Mouse (Mus musculus): ENCODE data around the gene Rasal3. TPM values are rescaled to one million over a fixed set of nuclear protein-coding genes. Genes with fewer than 3 reads are reported as not detected.

The Rasal3 gene
- 0.54 and 0.74 TPM in 2 replicates for polyA plus RNA-seq (2015; fragmentation: Nextera tagmentation; extraction: Ambion mirVana)

DNA sequence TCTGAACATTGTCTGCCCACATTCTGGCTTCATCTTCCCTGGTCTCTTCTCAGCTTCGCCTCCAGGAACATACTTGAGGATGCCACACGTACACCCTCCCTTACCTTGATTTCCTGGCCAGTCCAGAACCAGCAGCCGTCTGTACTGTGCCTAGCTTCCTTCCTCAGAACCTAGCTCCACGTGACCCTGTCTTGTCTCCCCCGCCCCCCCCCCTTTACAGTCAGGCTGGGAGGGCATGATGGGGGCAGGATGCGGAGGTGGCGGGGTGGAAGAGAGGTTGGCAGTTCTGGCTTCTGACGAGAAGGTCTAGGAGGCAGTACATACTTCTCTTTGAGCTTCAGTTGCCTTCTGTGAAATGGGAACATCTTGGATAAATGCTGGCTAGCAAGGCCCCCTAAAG is at the start of gene Rasal3:
Rasal3 (minus strand) TSS at position 167 of the 400 bp plus-strand sequence.
- ATAC-seq (replicated peaks) = no peak
- H3K4me2 ChIP-seq = no peak within 1 kb of the TSS
- no peak within 1 kb of the TSS for H3K27ac ChIP-seq
- no peak within 1 kb of the TSS for H3K9ac ChIP-seq
- peaks cover 7% of the 10 kb centered on the region for H3K27me3 ChIP-seq (replicated peaks)
- no peaks in the 10 kb centered on the region for H3K36me3 ChIP-seq (replicated peaks)
- no peak within 1 kb of the TSS for H3K4me3 ChIP-seq
- H3K4me1 ChIP-seq = no peaks in the 10 kb centered on the region
- H3K9me3 ChIP-seq = no peaks in the 10 kb centered on the region
- WGBS = 83% methylated on average over 8 of the region's 8 CpGs

DNA sequence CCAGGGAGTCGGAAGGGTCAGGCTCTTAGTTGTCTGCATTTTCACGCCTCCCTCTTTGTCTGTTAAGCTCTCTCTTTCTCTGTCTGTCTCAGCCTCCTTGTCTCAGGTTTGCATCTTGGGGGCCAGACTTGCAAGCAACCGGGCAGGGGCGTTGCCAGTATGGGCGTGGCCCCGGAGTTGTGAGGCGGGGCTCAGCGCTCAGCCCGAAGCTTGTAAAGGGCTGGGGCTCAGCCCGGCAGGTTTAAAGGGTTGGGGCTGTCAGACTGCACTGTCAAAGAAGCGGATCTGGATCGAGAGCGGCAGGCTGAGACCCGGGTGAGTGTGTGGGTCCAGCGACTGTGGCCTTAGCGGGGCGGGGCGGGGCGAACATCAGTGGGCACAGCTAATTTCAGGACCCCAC is 49.1 kb upstream of the Rasal3 start, which contains the start of gene Cyp4f39:
Cyp4f39 (plus strand) TSS at position 242 of the 400 bp plus-strand sequence.
- Histone ChIP-seq H3K27ac (no peak within 1 kb of the TSS), H3K36me3 (replicated peaks) (no peaks in the 10 kb centered on the region), H3K4me3 (peak within 1 kb of the TSS; percentile 34), H3K4me2 (peak within 1 kb of the TSS; percentile 71), H3K9me3 (no peaks in the 10 kb centered on the region), H3K27me3 (replicated peaks) (peaks cover 2% of the 10 kb centered on the region; the same call in 1 of the 2 replicates), H3K9ac (peak within 1 kb of the TSS; percentile 25; the same call in 1 of the 2 replicates), H3K4me1 (peaks cover 8% of the 10 kb centered on the region)
- WGBS = under 1% methylated on average over 19 of the region's 19 CpGs
- no peak for ATAC-seq (replicated peaks)

DNA sequence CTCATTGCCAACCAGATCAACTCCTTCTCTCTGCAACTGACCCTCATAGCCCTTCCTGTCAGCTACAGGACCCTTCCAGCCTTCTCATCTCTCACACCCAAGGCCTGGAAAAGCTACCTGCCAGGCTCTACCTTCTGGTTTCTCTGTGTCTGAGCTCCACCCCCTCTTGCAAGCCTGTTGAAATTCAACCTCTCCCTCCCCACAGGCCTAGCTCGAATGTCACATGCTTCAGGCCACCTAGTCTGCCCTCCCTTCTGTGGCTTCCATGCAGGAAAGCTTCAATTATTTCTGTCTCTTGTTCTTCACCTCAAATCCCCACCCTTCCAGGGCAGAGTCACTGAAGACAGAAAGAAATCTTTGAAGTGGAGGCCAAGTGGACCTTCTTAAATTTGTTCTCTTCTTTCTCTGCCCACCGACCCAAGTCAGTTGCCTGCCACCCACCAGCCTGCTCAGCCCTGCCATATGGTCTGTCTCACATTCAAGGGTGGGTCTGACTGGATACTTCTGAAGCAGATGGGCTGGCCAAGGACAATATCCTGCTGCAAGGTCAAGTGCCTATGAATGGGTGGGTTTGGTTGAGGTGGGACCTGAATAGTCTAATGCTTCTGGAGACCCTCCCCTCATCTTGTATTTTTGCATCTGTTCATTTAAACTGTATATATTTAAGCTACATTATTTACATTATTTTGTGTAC is 47.6 kb upstream of the Rasal3 start:
- Histone ChIP-seq H3K27me3 (replicated peaks) (peaks cover 2% of the 10 kb centered on the region; the same call in 1 of the 2 replicates), H3K9ac (no peak overlapping the region), H3K27ac (no peak overlapping the region), H3K36me3 (replicated peaks) (no peaks in the 10 kb centered on the region), H3K4me2 (no peak overlapping the region), H3K9me3 (no peaks in the 10 kb centered on the region), H3K4me3 (no peak overlapping the region), H3K4me1 (peaks cover 8% of the 10 kb centered on the region)
- WGBS = 53% methylated on average over 2 of the region's 2 CpGs
- ATAC-seq (replicated peaks) = no peak

DNA sequence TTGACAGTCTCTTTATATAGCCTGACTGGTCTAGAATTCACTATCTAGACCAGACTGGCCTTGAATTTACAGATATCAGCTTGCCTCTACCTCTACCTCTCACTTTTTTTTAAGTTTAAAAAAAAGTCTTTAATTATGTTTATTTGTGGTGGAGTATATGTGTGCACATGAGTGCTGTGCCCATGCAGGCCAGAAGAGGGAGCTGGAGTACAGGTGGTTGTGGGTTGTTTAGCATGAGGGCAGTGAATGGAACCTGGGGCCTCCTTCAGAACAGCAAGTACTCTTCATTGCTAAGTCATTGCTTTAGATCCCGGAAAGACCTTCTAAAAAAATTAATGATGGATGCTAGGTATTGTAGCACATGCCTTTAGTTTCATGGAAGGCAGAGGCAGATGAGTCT is 45.7 kb upstream of the Rasal3 start:
- H3K4me3 ChIP-seq = no peak overlapping the region
- no peak overlapping the region for H3K4me2 ChIP-seq
- H3K9me3 ChIP-seq = no peaks in the 10 kb centered on the region
- no peak overlapping the region for H3K9ac ChIP-seq
- no peak overlapping the region for H3K27ac ChIP-seq
- H3K36me3 ChIP-seq (replicated peaks) = no peaks in the 10 kb centered on the region
- peaks cover 8% of the 10 kb centered on the region for H3K4me1 ChIP-seq
- 100% methylated on average over 1 of the region's 1 CpGs for WGBS
- H3K27me3 ChIP-seq (replicated peaks) = no peaks in the 10 kb centered on the region; the same call in 1 of the 2 replicates
- no peak for ATAC-seq (replicated peaks)

DNA sequence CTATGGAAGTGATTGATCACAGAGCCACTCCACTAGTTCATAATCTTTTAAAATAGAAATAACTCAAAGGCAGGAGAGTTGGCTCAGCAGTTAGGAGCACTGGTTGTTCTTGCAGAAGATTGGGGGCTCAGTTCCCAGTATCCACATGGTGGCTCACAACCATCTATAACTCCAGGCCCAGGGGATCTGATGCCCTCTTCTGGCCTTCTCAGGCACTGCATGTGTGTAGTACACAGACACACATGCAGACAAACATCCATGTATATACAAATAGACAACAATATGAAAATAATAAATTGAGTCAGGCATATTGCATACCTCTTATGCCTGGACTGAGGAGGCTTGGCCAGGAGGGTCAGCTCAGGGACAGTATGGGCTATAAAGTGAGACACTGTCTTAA is 43.8 kb upstream of the Rasal3 start:
- no peak for ATAC-seq (replicated peaks)
- no peaks in the 10 kb centered on the region for H3K9me3 ChIP-seq

DNA sequence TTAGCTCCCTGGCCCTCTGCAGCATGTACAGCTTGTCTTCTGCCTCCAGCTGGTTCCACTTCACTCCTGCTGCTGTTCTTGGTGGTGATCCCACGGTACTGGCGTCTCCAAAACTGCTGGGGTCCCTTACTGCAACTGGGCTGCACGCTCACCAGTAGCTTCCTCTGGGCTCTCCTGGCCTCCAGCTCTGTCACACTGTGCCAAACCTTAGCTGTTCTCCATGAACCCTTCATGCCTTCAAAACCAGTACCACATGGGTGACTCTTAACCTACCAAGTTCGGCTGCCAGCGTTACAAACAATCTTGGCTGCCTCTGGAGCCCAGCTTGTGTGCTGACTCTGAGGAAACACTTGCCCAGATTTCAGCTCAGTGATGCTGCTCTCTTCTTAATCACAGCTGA is 41.6 kb upstream of the Rasal3 start:
- Histone ChIP-seq H3K4me3 (no peak overlapping the region), H3K4me1 (no peaks in the 10 kb centered on the region), H3K4me2 (no peak overlapping the region), H3K9ac (no peak overlapping the region), H3K27me3 (replicated peaks) (no peaks in the 10 kb centered on the region), H3K27ac (no peak overlapping the region), H3K9me3 (no peaks in the 10 kb centered on the region), H3K36me3 (replicated peaks) (no peaks in the 10 kb centered on the region)
- 89% methylated on average over 5 of the region's 5 CpGs for WGBS
- ATAC-seq (replicated peaks) = no peak

More for the DNA sequence above, 43.8 kb upstream of the Rasal3 start:
- Histone ChIP-seq H3K36me3 (replicated peaks) (no peaks in the 10 kb centered on the region), H3K27me3 (replicated peaks) (no peaks in the 10 kb centered on the region), H3K9ac (no peak overlapping the region), H3K4me3 (no peak overlapping the region), H3K4me1 (no peaks in the 10 kb centered on the region), H3K4me2 (no peak overlapping the region), H3K27ac (no peak overlapping the region)

DNA sequence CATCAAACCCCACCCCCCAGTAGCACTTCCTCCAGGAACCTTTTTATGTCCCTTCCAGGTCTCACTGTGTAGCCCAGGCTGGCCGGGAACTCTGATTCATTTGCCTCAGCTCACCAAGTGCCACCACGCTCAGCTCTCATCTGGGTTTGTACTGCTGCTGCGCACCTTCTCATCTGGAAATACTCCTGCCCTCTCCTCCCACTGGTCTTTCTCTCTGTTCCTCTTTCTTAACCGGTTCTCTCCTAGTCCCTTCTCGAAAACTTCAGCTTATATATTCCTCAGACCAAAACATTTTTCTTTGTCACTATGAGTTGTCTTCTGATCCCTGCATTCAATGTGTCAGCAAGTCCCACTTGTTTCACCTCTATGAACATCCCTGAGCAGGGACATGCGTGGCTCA is 39.9 kb upstream of the Rasal3 start:
- Histone ChIP-seq H3K36me3 (replicated peaks) (no peaks in the 10 kb centered on the region), H3K4me2 (no peak overlapping the region), H3K4me1 (no peaks in the 10 kb centered on the region), H3K27ac (no peak overlapping the region), H3K9ac (no peak overlapping the region), H3K27me3 (replicated peaks) (no peaks in the 10 kb centered on the region), H3K4me3 (no peak overlapping the region), H3K9me3 (no peaks in the 10 kb centered on the region)
- WGBS = 78% methylated on average over 6 of the region's 6 CpGs
- ATAC-seq (replicated peaks) = no peak

DNA sequence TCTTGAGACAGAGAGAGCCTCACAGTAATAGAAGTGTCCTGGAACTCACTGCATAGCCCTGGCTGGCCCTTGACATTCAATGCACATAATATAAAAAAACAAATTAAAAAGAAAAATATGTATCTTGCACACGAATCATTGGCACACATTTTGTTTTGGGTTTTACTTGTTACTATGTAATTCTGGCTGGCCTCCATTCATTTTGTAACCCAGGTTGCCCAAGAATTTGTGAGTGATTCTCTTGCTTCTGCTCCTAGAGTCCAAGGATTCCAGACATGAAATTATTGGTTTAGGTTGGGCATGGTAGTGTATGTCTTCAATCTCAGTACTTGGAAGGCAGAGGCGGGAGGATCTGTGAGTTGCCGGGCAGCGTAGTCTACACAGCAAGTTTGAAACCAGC is 33.7 kb upstream of the Rasal3 start:
- no peaks in the 10 kb centered on the region for H3K36me3 ChIP-seq (replicated peaks)
- WGBS = 92% methylated on average over 4 of the region's 4 CpGs
- no peak overlapping the region for H3K27ac ChIP-seq
- H3K4me1 ChIP-seq = no peaks in the 10 kb centered on the region
- H3K4me2 ChIP-seq = no peak overlapping the region
- no peak overlapping the region for H3K4me3 ChIP-seq
- H3K9ac ChIP-seq = no peak overlapping the region
- no peaks in the 10 kb centered on the region for H3K9me3 ChIP-seq
- H3K27me3 ChIP-seq (replicated peaks) = no peaks in the 10 kb centered on the region
- no peak for ATAC-seq (replicated peaks)

DNA sequence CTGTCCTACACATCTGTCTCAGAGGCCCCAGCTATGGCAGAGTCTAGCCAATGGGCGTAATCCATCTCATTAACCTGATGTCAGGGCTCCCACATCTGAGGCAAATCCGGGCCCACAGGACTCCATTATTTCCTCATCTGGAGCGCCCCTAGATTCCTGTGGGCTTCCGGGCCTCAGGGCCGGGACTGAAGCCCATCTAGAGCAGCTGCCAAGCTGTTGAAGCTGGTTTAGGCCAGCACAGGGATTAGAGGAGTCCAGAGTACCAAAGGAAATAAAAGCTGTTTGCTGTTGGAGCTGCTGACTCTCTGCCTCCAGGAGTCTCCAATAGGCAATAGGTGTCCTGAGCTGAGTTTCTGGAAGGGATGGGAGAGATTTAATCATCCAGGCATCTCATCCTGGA is 31.8 kb upstream of the Rasal3 start:
- H3K9ac ChIP-seq = no peak overlapping the region
- H3K27me3 ChIP-seq (replicated peaks) = no peaks in the 10 kb centered on the region
- no peak overlapping the region for H3K27ac ChIP-seq
- ATAC-seq (replicated peaks) = no peak
- no peak overlapping the region for H3K4me3 ChIP-seq
- H3K4me2 ChIP-seq = no peak overlapping the region
- H3K9me3 ChIP-seq = no peaks in the 10 kb centered on the region
- no peaks in the 10 kb centered on the region for H3K36me3 ChIP-seq (replicated peaks)
- 72% methylated on average over 5 of the region's 5 CpGs for WGBS
- H3K4me1 ChIP-seq = no peaks in the 10 kb centered on the region

DNA sequence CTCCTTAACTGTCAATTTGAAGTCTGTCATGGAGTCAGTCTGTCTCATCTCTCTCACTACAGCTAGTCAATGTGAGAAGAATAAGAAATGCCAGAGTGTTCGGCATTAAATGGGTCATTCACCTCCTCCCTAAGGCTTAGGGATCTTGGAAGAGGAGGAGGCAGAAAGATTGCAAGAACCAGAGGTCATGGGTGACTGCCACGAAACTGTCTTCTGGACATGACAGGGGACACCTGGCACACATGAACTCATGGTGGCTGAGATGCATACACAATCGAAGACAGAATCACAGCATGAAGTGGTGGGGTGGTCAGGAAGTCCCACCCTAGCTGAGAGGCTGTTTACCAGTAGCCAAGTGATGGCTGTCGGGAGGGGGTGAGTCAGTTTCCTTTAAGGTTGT is 30.9 kb upstream of the Rasal3 start:
- H3K27me3 ChIP-seq (replicated peaks) = no peaks in the 10 kb centered on the region
- H3K27ac ChIP-seq = no peak overlapping the region
- H3K4me1 ChIP-seq = no peaks in the 10 kb centered on the region
- no peaks in the 10 kb centered on the region for H3K9me3 ChIP-seq
- ATAC-seq (replicated peaks) = no peak
- no peak overlapping the region for H3K4me2 ChIP-seq
- WGBS = 79% methylated on average over 4 of the region's 4 CpGs
- no peak overlapping the region for H3K4me3 ChIP-seq
- H3K9ac ChIP-seq = no peak overlapping the region
- no peaks in the 10 kb centered on the region for H3K36me3 ChIP-seq (replicated peaks)

DNA sequence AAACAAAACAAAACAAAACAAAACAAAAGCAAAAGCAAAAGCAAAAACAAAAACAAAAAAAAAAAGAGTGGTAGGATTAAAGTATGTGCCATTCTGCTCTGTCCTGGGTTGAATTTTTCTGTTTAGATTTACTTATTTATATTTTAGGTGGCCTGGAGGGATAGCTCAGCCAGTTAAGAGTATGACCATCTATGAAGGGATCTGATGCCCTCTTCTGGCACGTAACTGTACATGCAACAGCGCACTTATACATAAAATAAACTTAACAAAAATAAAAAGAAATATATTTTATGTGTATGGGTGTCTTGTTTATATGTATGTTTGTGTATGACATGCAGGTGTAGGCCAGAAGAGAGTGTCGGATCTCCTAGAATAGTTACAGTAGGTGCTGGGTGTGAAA is 28.6 kb upstream of the Rasal3 start:
- Histone ChIP-seq H3K9ac (no peak overlapping the region), H3K36me3 (replicated peaks) (no peaks in the 10 kb centered on the region), H3K4me2 (no peak overlapping the region), H3K4me3 (no peak overlapping the region), H3K4me1 (no peaks in the 10 kb centered on the region), H3K9me3 (no peaks in the 10 kb centered on the region), H3K27me3 (replicated peaks) (no peaks in the 10 kb centered on the region), H3K27ac (no peak overlapping the region)
- 64% methylated on average over 3 of the region's 3 CpGs for WGBS
- ATAC-seq (replicated peaks) = no peak

DNA sequence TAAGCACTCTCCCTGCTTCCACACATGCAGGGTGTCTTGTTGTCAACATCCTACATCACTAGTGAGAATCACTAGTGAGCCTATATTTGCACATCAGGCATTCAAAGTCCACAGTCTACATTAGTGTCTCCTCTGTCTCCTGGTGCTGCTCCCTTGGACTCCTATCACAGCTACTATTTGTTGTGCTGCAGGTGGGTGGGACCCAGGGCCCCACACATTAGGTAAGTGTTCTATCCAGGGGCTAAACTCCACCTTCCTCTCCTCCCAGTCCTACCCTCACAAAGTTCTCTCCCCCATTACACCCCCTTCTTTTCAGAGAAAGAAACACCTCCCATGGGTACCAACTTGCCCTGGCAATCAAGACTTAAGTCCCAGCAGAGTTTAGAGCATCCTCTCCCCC is 23.2 kb upstream of the Rasal3 start:
- H3K36me3 ChIP-seq (replicated peaks) = no peaks in the 10 kb centered on the region
- ATAC-seq (replicated peaks) = no peak
- no peaks in the 10 kb centered on the region for H3K4me1 ChIP-seq
- H3K4me3 ChIP-seq = no peak overlapping the region
- no peaks in the 10 kb centered on the region for H3K27me3 ChIP-seq (replicated peaks)
- H3K27ac ChIP-seq = no peak overlapping the region
- no peak overlapping the region for H3K4me2 ChIP-seq
- H3K9me3 ChIP-seq = no peaks in the 10 kb centered on the region
- no peak overlapping the region for H3K9ac ChIP-seq

DNA sequence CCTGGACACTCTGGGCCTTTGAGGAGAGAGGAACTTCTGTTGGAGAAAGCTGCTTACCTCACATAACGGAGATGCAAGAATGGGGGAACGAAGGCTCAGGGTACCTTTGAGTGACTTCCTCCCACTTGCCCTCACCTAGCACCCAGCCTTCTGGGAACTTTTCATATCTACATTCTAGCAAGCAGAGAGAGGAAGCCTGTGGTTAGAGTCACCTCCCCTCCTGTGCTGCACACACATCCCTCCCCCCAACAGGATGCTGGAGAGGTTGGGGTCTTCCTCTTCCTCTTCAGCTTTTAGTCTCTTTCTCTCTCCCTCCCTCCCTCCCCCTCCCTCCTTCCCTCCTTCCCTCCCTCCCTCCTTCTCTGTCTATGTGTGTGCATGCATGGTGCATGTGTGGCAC is 20.7 kb upstream of the Rasal3 start, which contains the start of gene Pglyrp2:
Pglyrp2 (minus strand) TSS at position 134 of the 400 bp plus-strand sequence.
- ATAC-seq (replicated peaks) = no peak
- WGBS = 96% methylated on average over 2 of the region's 2 CpGs
- H3K27ac ChIP-seq = no peak within 1 kb of the TSS

More for the DNA sequence above, 20.7 kb upstream of the Rasal3 start, which contains the start of gene Pglyrp2:
- Histone ChIP-seq H3K4me2 (no peak within 1 kb of the TSS), H3K9me3 (no peaks in the 10 kb centered on the region), H3K4me3 (no peak within 1 kb of the TSS), H3K9ac (no peak within 1 kb of the TSS), H3K27me3 (replicated peaks) (no peaks in the 10 kb centered on the region), H3K36me3 (replicated peaks) (no peaks in the 10 kb centered on the region), H3K4me1 (no peaks in the 10 kb centered on the region)

All from midbrain, embryonic 15.5 days (tissue).